Mouse (Mus musculus): ENCODE results near the gene Fam184a.

DNA sequence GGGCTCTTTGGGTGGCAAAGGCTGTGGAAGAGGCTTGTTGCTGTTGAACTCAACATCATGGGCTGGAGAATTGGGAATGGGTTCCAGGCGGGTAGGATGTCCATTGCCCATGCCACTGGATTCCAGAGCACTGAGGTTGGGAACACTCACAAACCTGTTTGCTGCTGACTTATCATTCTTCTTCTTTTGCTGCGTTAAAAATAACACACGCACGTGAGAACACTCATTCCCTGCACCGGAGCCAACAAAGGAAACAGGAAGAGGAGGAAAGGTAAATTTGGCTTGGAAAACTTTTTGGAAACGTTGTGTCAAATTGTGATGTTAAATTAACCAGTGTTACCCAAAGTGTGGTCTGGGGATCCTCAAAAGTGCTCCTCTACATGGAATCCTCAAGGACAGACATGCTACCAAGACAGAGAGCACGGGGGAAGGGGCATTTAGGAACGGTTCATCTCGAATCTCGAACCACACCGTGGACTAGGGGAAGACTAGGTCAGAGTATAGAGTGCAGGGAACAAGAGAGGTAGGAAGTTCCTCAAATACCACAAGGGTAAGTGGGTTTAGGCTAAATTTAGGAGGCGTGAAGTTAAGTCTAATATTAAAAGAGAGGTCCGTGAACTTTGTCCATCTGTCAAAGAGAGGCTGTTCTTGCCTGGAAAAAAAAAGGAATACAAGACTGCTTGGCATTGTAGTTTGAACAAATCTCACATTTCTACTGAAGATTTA, 115.5 kb downstream of the Fam184a start:
- TF ChIP-seq POLR2A (IDR thresholded peaks at IDR 0.05; ENCODE audit: borderline replicate concordance, extremely low read depth, low read depth, low read length) (no peak), CTCF (IDR thresholded peaks at IDR 0.05; ENCODE audit: insufficient read depth, low read length) (no peak)
